Mouse (Mus musculus): ENCODE results near the gene Brinp2. TPM values are rescaled to one million over a fixed set of nuclear protein-coding genes. Genes with fewer than 3 reads are reported as not detected.

The Brinp2 gene
- not detected for polyA plus RNA-seq (2012; fragmentation: generic; extraction: Trizol)

- Histone ChIP-seq H3K79me2 (ENCODE audit: control insufficient read depth, insufficient read depth) (no peaks in the 10 kb centered on the region), H3K4me3 (no peak within 1 kb of the TSS), H3K27me3 (ENCODE audit: control insufficient read depth, insufficient read depth, insufficient read length) (peaks cover 16% of the 10 kb centered on the region), H3K4me2 (ENCODE audit: low read depth) (no peak within 1 kb of the TSS), H3ac (ENCODE audit: control insufficient read depth, insufficient read length) (no peak within 1 kb of the TSS), H3K36me3 (ENCODE audit: control insufficient read depth, insufficient read depth) (no peaks in the 10 kb centered on the region)
- no peak for TF ChIP-seq MAX (IDR thresholded peaks at IDR 0.05; ENCODE audit: low read depth)
- TF ChIP-seq TCF3 (IDR thresholded peaks at IDR 0.05; ENCODE audit: insufficient read length, low read depth) = no peak
- TF ChIP-seq TCF12 (IDR thresholded peaks at IDR 0.05; ENCODE audit: insufficient read depth, poor library complexity, severe bottlenecking) = no peak
- TF ChIP-seq SRF (IDR thresholded peaks at IDR 0.05; ENCODE audit: control insufficient read depth, insufficient read length, low read depth) = no peak
- TF ChIP-seq USF1 (IDR thresholded peaks at IDR 0.05; ENCODE audit: low read depth) = no peak
- TF ChIP-seq MYOG (IDR thresholded peaks at IDR 0.05; ENCODE audit: control insufficient read depth in 1 of 3, insufficient read depth in 1 of 3, insufficient read length in 2 of 3, low read depth in 2 of 3) = no peak
Observed at GRCm38 (mm10) chr1:158356051-158356461, at the start of gene Brinp2. TSS of gene Brinp2 (minus strand) at chr1:158356326.

DNA sequence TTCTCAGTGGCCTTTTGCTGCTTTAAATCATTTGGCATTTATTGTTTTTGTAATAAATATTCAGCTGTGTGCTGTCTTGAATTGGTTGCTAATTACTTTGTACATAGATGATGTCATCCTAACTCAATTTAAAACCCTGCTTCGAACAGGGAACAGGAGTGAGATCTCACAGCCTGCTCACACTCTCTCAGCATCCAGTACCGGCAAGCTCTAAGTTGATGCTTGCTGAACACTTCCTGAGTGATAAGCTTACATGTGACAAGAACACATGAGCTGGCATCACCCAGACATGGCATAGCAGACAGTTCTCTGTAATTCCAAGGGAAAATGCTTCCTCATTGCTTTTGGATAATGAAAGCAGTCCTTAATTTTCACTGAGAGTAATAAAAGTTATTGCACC is 44.8 kb upstream of the Brinp2 start:
- Histone ChIP-seq H3K36me3 (ENCODE audit: control insufficient read depth, insufficient read depth) (no peaks in the 10 kb centered on the region), H3ac (ENCODE audit: control insufficient read depth, insufficient read length) (no peak overlapping the region), H3K4me3 (no peak overlapping the region), H3K4me2 (ENCODE audit: low read depth) (no peak overlapping the region), H3K27me3 (ENCODE audit: control insufficient read depth, insufficient read depth, insufficient read length) (no peaks in the 10 kb centered on the region), H3K79me2 (ENCODE audit: control insufficient read depth, insufficient read depth) (no peaks in the 10 kb centered on the region)
- TF ChIP-seq POLR2AphosphoS2 (IDR thresholded peaks at IDR 0.05; ENCODE audit: insufficient read length, low read depth) (no peak), SRF (IDR thresholded peaks at IDR 0.05; ENCODE audit: control insufficient read depth, insufficient read length, low read depth) (no peak), MYOG (IDR thresholded peaks at IDR 0.05; ENCODE audit: control insufficient read depth in 1 of 3, insufficient read depth in 1 of 3, insufficient read length in 2 of 3, low read depth in 2 of 3) (no peak), USF1 (IDR thresholded peaks at IDR 0.05; ENCODE audit: low read depth) (no peak), REST (IDR thresholded peaks at IDR 0.05; ENCODE audit: insufficient read depth, insufficient read length) (no peak), E2F4 (IDR thresholded peaks at IDR 0.05; ENCODE audit: insufficient read depth) (no peak), TCF12 (IDR thresholded peaks at IDR 0.05; ENCODE audit: insufficient read depth, poor library complexity, severe bottlenecking) (no peak), CEBPB (IDR thresholded peaks at IDR 0.05; ENCODE audit: insufficient read depth, poor library complexity, severe bottlenecking) (no peak), MYOD1 (IDR thresholded peaks at IDR 0.05; ENCODE audit: control insufficient read depth in 1 of 3, insufficient read length in 2 of 3, low read depth in 2 of 3) (no peak), MAX (IDR thresholded peaks at IDR 0.05; ENCODE audit: low read depth) (no peak), POLR2A (IDR thresholded peaks at IDR 0.05; ENCODE audit: insufficient read length, low read depth) (no peak), TCF3 (IDR thresholded peaks at IDR 0.05; ENCODE audit: insufficient read length, low read depth) (no peak)

GRCm38 (mm10) chr1:158397058-158397457 is 40.9 kb upstream of the Brinp2 start:
- Histone ChIP-seq H3K27me3 (ENCODE audit: control insufficient read depth, insufficient read depth, insufficient read length) (no peaks in the 10 kb centered on the region), H3ac (ENCODE audit: control insufficient read depth, insufficient read length) (no peak overlapping the region), H3K4me3 (no peak overlapping the region), H3K4me2 (ENCODE audit: low read depth) (no peak overlapping the region), H3K79me2 (ENCODE audit: control insufficient read depth, insufficient read depth) (no peaks in the 10 kb centered on the region), H3K36me3 (ENCODE audit: control insufficient read depth, insufficient read depth) (no peaks in the 10 kb centered on the region)
- TF ChIP-seq MYOD1 (IDR thresholded peaks at IDR 0.05; ENCODE audit: control insufficient read depth in 1 of 3, insufficient read length in 2 of 3, low read depth in 2 of 3) (no peak), REST (IDR thresholded peaks at IDR 0.05; ENCODE audit: insufficient read depth, insufficient read length) (no peak), POLR2A (IDR thresholded peaks at IDR 0.05; ENCODE audit: insufficient read length, low read depth) (no peak)

DNA sequence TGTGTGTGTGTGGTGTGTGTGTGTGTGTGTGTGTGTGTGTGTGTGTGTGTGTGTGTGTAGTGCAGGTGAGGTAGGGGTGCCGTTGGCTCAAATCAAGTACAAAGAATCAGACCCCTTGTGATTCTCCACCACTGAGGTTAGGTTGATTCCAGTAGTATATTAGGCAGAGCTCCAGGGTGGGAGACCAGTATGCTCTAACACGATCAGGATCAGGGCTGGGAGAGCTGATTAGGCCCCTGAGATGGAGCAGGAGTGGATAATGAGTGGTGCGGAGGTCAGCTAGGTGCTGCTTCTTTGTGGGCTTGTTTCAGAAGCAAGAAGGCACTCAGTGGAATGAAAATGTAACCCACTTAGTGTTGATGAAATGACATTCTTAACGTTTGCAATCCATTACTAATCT is 34.6 kb upstream of the Brinp2 start:
- H3K36me3 ChIP-seq (ENCODE audit: control insufficient read depth, insufficient read depth) = no peaks in the 10 kb centered on the region
- no peaks in the 10 kb centered on the region for H3K79me2 ChIP-seq (ENCODE audit: control insufficient read depth, insufficient read depth)
- no peak overlapping the region for H3K4me2 ChIP-seq (ENCODE audit: low read depth)
- TF ChIP-seq MYOD1 (IDR thresholded peaks at IDR 0.05; ENCODE audit: control insufficient read depth in 1 of 3, insufficient read length in 2 of 3, low read depth in 2 of 3) (no peak), POLR2A (IDR thresholded peaks at IDR 0.05; ENCODE audit: insufficient read length, low read depth) (no peak), E2F4 (IDR thresholded peaks at IDR 0.05; ENCODE audit: insufficient read depth) (no peak), USF1 (IDR thresholded peaks at IDR 0.05; ENCODE audit: low read depth) (no peak), SRF (IDR thresholded peaks at IDR 0.05; ENCODE audit: control insufficient read depth, insufficient read length, low read depth) (no peak), TCF12 (IDR thresholded peaks at IDR 0.05; ENCODE audit: insufficient read depth, poor library complexity, severe bottlenecking) (no peak), MYOG (IDR thresholded peaks at IDR 0.05; ENCODE audit: control insufficient read depth in 1 of 3, insufficient read depth in 1 of 3, insufficient read length in 2 of 3, low read depth in 2 of 3) (no peak)
- no peak overlapping the region for H3K4me3 ChIP-seq
- H3ac ChIP-seq (ENCODE audit: control insufficient read depth, insufficient read length) = no peak overlapping the region
- no peaks in the 10 kb centered on the region for H3K27me3 ChIP-seq (ENCODE audit: control insufficient read depth, insufficient read depth, insufficient read length)

DNA sequence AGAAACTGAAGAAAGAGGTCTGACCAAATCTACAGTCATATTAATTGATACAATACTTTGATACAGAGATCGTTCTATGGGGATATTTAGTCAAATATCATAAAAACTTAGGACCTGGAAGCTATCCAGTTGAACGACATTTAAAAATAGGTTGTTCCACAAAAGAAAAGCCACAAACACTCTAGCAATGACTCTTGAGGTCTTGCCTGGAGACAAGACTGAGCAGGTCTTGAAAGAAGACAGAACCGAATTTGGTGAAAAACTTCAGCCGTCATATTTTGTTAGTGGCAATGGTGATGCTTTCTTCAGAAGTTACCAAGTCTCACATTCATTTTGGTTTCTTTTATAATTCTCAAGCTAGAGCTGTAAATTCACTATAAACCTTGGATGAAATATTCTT is 32.9 kb upstream of the Brinp2 start:
- H3ac ChIP-seq (ENCODE audit: control insufficient read depth, insufficient read length) = no peak overlapping the region
- H3K4me3 ChIP-seq = no peak overlapping the region
- TF ChIP-seq SRF (IDR thresholded peaks at IDR 0.05; ENCODE audit: control insufficient read depth, insufficient read length, low read depth) (no peak), REST (IDR thresholded peaks at IDR 0.05; ENCODE audit: insufficient read depth, insufficient read length) (no peak), E2F4 (IDR thresholded peaks at IDR 0.05; ENCODE audit: insufficient read depth) (no peak), CEBPB (IDR thresholded peaks at IDR 0.05; ENCODE audit: insufficient read depth, poor library complexity, severe bottlenecking) (no peak)
- H3K27me3 ChIP-seq (ENCODE audit: control insufficient read depth, insufficient read depth, insufficient read length) = no peaks in the 10 kb centered on the region
- H3K36me3 ChIP-seq (ENCODE audit: control insufficient read depth, insufficient read depth) = no peaks in the 10 kb centered on the region
- no peaks in the 10 kb centered on the region for H3K79me2 ChIP-seq (ENCODE audit: control insufficient read depth, insufficient read depth)
- no peak overlapping the region for H3K4me2 ChIP-seq (ENCODE audit: low read depth)

All from myocyte (in vitro differentiated cells).